Mouse (Mus musculus) bone marrow macrophage, adult 2 months (primary cell): ENCODE data around the gene Inpp4a.

ENCODE experiments used
- CTCF ChIP-seq: IDR thresholded peaks from 2 replicates; pipeline ENCODE4 v1.5.1; 2012; ENCODE audit warnings: low read depth, mild to moderate bottlenecking, low read length, moderate library complexity
- POLR2A ChIP-seq: IDR thresholded peaks from 2 replicates; pipeline ENCODE4 v1.6.1; 2012; ENCODE audit warnings: mild to moderate bottlenecking, low read depth, low read length, borderline replicate concordance

DNA sequence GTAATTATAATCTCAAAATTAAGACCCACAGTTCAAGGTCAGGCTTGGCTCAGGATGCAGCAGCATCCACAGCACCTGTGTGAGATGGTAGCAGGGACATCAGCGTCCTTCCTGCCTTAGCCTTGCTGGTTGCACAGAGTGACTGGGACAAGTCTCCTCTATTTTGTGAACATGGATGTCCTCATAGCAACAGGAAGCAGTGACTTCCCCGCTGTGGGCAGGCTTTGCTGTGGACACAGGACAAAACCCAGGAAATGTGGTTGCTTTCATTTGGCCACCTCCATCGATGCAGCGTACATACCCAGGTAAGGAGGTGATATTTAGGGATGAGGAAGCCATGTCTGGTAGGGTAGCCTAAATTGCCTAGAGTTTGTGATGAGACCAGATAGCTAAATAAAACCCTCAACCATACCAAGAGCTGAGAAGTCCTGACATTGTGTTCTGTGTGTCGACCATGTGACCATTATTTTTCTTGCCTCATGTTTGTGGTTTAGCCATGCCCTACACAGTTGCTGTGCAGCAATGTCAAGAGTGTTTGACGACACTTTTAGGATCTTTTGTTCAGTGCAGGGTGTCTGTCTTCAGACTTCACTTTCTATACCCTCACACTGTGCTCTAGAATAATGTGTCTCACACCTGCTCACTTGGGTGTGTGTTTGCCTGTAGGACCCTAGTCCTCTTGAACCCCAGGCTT, 44.7 kb downstream of the Inpp4a start:
- TF ChIP-seq CTCF, result no peak
- TF ChIP-seq POLR2A, result no peak
